Mouse (Mus musculus) fat pad, adult 2 months (tissue): ENCODE data around the gene Gm10447.

Source experiments
- DNase-seq: peaks from one replicate; pipeline ENCODE4 v3.0.0-alpha.2; 2011; ENCODE audit warnings: low read depth, low spot score; ENCODE audit errors: extremely low read depth

Gm10447 gene

GRCm38 (mm10) chr11:53456474-53457371 is at the start of gene Gm10447, which contains the start of gene Shroom1:
Gene Gm10447, minus strand, starts transcription at chr11:53457110.
Gene Shroom1, plus strand, starts transcription at chr11:53457205.
- no peak for DNase-seq

- DNase-seq, result no peak
Observed at GRCm38 (mm10) chr11:53505026-53505663, 48.2 kb upstream of the Gm10447 start.

- DNase-seq, result no peak
Observed at GRCm38 (mm10) chr11:53504376-53504775, 47.5 kb upstream of the Gm10447 start.

GRCm38 (mm10) chr11:53503738-53504137 is 46.8 kb upstream of the Gm10447 start:
- no peak for DNase-seq

- no peak for DNase-seq
Observed at GRCm38 (mm10) chr11:53502039-53502765, 45.3 kb upstream of the Gm10447 start.

GRCm38 (mm10) chr11:53500569-53500968 is 43.7 kb upstream of the Gm10447 start:
- peak; percentile 40 for DNase-seq

- DNase-seq, result no peak
Observed at GRCm38 (mm10) chr11:53496946-53497345, 40.0 kb upstream of the Gm10447 start.

- no peak for DNase-seq
Observed at GRCm38 (mm10) chr11:53495417-53495816, 38.5 kb upstream of the Gm10447 start.

GRCm38 (mm10) chr11:53493243-53493955 is 36.5 kb upstream of the Gm10447 start:
- DNase-seq, result no peak

GRCm38 (mm10) chr11:53491954-53492401 is 35.1 kb upstream of the Gm10447 start:
- no peak for DNase-seq

GRCm38 (mm10) chr11:53489421-53489820 is 32.5 kb upstream of the Gm10447 start:
- DNase-seq, result no peak

GRCm38 (mm10) chr11:53489007-53489406 is 32.1 kb upstream of the Gm10447 start:
- DNase-seq, result no peak

- DNase-seq, result no peak
Observed at GRCm38 (mm10) chr11:53486822-53487594, 30.1 kb upstream of the Gm10447 start.

GRCm38 (mm10) chr11:53486351-53486750 is 29.4 kb upstream of the Gm10447 start:
- DNase-seq, result no peak

- no peak for DNase-seq
Observed at GRCm38 (mm10) chr11:53485719-53486118, 28.8 kb upstream of the Gm10447 start.

GRCm38 (mm10) chr11:53483159-53483891 is 26.4 kb upstream of the Gm10447 start:
- no peak for DNase-seq

- DNase-seq, result no peak
Observed at GRCm38 (mm10) chr11:53481088-53481730, 24.3 kb upstream of the Gm10447 start.

- DNase-seq, result no peak
Observed at GRCm38 (mm10) chr11:53479783-53480301, 22.9 kb upstream of the Gm10447 start, which contains the start of the genes Gm9945 and Sowaha. Gene Gm9945, plus strand, starts transcription at chr11:53480166. Gene Sowaha, minus strand, starts transcription at chr11:53480274.
